Mouse (Mus musculus) thymus, adult 2 months (tissue): ENCODE results near the gene Vwc2l. TPM values are rescaled to one million over a fixed set of nuclear protein-coding genes. Genes with fewer than 3 reads are reported as not detected.

ENCODE experiments used
- DNase-seq: peaks from one replicate; pipeline ENCODE4 v3.0.0; 2021
- H3K27ac ChIP-seq: fragments of 200-500 bp; 2 replicates; pipeline ENCODE4 v1.5.1; 2012; ENCODE audit warnings: low read length, control low read depth; ENCODE audit not compliant: control insufficient read depth, insufficient read depth
- H3K27me3 ChIP-seq: fragments of 200-500 bp; 2 replicates; pipeline ENCODE4 v1.6.1; 2012; ENCODE audit warnings: mild to moderate bottlenecking, low read length, moderate library complexity, mixed read lengths; ENCODE audit not compliant: control insufficient read depth, insufficient read depth
- H3K36me3 ChIP-seq: fragments of 200-500 bp; 2 replicates; pipeline ENCODE4 v1.6.1; 2012; ENCODE audit warnings: mild to moderate bottlenecking, low read length, moderate library complexity; ENCODE audit not compliant: control insufficient read depth, insufficient read depth
- H3K4me1 ChIP-seq: fragments of 200-500 bp; replicated peaks from 2 replicates; pipeline ENCODE4 v1.6.1; 2012; ENCODE audit warnings: low read length; ENCODE audit not compliant: control insufficient read depth, insufficient read depth
- H3K4me3 ChIP-seq: fragments of 200-500 bp; 2 replicates; pipeline ENCODE4 v1.5.1; 2012; ENCODE audit warnings: mild to moderate bottlenecking, low read length, control low read depth, moderate library complexity; ENCODE audit not compliant: control insufficient read depth, insufficient read depth
- CTCF ChIP-seq: fragments of 200-500 bp; IDR thresholded peaks from 2 replicates; pipeline ENCODE4 v1.5.1; 2012; ENCODE audit warnings: mild to moderate bottlenecking, control low read depth, low read length, moderate library complexity, borderline replicate concordance; ENCODE audit not compliant: control insufficient read depth, poor library complexity, insufficient read depth; ENCODE audit errors: extremely low read depth
- POLR2A ChIP-seq: fragments of 200-500 bp; IDR thresholded peaks from 2 replicates; pipeline ENCODE4 v1.6.1; 2012; ENCODE audit warnings: mild to moderate bottlenecking, low read length, control low read depth, moderate library complexity; ENCODE audit not compliant: control insufficient read depth, poor library complexity, insufficient read depth; ENCODE audit errors: extremely low read depth
- WGBS: fragments of 180-500 bp; shearing (Covaris S2); methylation state at CpG from one replicate; pipeline ENCODE4 v1.1.7; 2018; 5-methylcytosine and 5-hydroxymethylcytosine counted together
- polyA plus RNA-seq: library from polyadenylated mRNA; depleted of rRNA; stranded (reverse); fragments of >200 nt; gene quantifications from 2 replicates; pipeline ENCODE4 v1.2.3, GENCODE M21; 2012

Gene Vwc2l
- polyA plus RNA-seq, 1 experiment, result not detected

DNA sequence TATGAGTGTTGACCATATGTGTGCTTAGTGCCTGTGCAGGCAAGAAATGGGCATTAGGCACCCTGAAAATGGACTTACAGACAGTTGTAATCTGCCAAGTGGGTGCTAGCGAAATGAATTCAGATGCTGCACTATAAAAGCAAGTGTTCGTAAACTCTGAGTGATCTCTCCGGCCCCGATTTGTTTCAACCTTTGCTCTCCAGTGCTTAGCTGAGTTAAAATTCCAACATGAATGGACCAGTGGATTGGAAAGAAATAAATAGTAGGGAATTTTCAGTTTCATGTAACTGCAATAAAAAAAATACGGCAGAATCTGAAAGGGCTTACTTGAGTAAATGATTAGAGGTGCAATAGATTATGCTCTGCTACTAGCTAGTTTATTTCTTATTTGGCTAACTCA is 66.1 kb downstream of the Vwc2l start:
- Histone ChIP-seq H3K4me3 (no peak overlapping the region), H3K36me3 (no peaks in the 10 kb centered on the region), H3K27me3 (no peaks in the 10 kb centered on the region), H3K4me1 (no peaks in the 10 kb centered on the region), H3K27ac (no peak overlapping the region)
- DNase-seq, result no peak
- TF ChIP-seq CTCF (no peak), POLR2A (no peak)
- 97% methylated on average over 5 of the region's 5 CpGs for WGBS

- TF ChIP-seq CTCF, result no peak
- no peak for TF ChIP-seq POLR2A
- DNase-seq, result no peak
- no peak overlapping the region for H3K27ac ChIP-seq
- no peaks in the 10 kb centered on the region for H3K27me3 ChIP-seq
- H3K4me1 ChIP-seq, result no peaks in the 10 kb centered on the region
- H3K4me3 ChIP-seq, result no peak overlapping the region
- 84% methylated on average over 4 of the region's 4 CpGs for WGBS
- no peaks in the 10 kb centered on the region for H3K36me3 ChIP-seq
Observed at GRCm38 (mm10) chr1:70795094-70795493, 69.6 kb downstream of the Vwc2l start.

- no peaks in the 10 kb centered on the region for H3K36me3 ChIP-seq
- no peak for TF ChIP-seq POLR2A
- no peak for TF ChIP-seq CTCF
- no peaks in the 10 kb centered on the region for H3K27me3 ChIP-seq
- no peak overlapping the region for H3K27ac ChIP-seq
- DNase-seq, result no peak
- no peak overlapping the region for H3K4me3 ChIP-seq
- WGBS, result 85% methylated on average over 3 of the region's 3 CpGs
- H3K4me1 ChIP-seq, result no peaks in the 10 kb centered on the region
Observed at GRCm38 (mm10) chr1:70803401-70803800, 77.9 kb downstream of the Vwc2l start.

DNA sequence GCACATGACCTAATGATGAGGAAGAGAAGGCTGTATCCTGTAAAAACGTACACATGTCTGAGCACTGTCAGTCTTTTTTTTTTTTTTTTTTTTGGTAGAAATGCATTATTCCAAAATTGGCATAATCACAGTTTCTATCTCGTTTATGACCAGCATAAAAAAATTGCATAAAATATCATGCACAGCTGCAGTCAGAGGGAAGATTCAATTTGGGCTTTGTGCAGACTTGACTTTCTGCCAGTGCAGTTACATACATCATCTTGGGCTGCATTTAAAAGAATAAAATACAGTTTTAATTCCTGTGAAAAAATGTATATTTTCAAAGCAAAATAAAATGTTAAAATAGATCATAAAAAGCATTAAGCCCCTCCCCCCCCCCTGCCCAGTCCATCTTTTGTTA is 97.6 kb downstream of the Vwc2l start:
- no peaks in the 10 kb centered on the region for H3K36me3 ChIP-seq
- no peaks in the 10 kb centered on the region for H3K4me1 ChIP-seq
- H3K4me3 ChIP-seq, result no peak overlapping the region
- no peak overlapping the region for H3K27ac ChIP-seq
- 56% methylated on average over 2 of the region's 2 CpGs for WGBS
- H3K27me3 ChIP-seq, result no peaks in the 10 kb centered on the region
- TF ChIP-seq POLR2A, result no peak
- no peak for TF ChIP-seq CTCF
- DNase-seq, result no peak

DNA sequence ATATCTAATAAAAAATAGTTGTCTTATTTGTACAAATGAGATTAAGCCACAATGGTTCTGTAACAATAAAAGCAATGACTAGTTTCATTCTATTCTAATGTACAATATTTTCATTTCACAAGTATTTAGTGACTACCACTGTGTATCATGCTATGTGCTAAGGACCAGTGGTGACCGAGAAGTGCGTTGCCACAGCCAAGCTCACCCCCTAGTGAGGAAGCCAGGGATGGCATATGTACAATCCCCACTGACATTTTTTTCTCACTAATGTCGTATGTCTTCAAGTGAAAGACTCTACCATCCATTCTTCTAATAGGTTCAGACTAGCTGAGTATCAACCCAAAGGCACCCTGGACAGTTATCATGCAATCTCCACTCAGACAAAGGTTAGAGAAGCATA is 107.7 kb downstream of the Vwc2l start:
- 80% methylated on average over 3 of the region's 3 CpGs for WGBS
- DNase-seq, result no peak
- H3K27ac ChIP-seq, result no peak overlapping the region
- H3K27me3 ChIP-seq, result no peaks in the 10 kb centered on the region
- no peaks in the 10 kb centered on the region for H3K4me1 ChIP-seq
- no peak for TF ChIP-seq POLR2A
- TF ChIP-seq CTCF, result no peak
- H3K36me3 ChIP-seq, result no peaks in the 10 kb centered on the region
- H3K4me3 ChIP-seq, result no peak overlapping the region

- Histone ChIP-seq H3K4me1 (no peaks in the 10 kb centered on the region), H3K4me3 (no peak overlapping the region), H3K27me3 (no peaks in the 10 kb centered on the region), H3K36me3 (no peaks in the 10 kb centered on the region), H3K27ac (no peak overlapping the region)
- TF ChIP-seq POLR2A (no peak), CTCF (no peak)
- DNase-seq, result no peak
- WGBS, result 92% methylated on average over 7 of the region's 7 CpGs
Observed at GRCm38 (mm10) chr1:70842222-70842621, 116.7 kb downstream of the Vwc2l start.

DNA sequence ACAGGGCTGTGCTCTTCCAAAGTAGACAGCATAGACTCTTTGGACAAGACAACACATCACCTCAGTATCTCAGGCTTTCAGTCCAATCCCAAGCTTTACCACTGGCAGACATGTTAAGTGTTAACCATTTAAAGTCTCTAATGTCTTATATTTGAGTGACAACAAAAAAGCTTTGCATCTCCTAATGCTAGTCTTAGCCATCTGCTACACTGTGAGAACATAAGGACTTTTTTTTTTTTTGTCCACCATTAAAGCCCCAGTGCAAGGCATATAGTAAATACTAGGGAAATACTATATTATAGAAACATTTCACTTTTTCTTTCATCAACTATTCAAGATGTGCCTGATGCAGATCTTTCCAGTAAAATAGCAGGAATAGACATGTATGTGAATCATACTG is 119.8 kb downstream of the Vwc2l start:
- no peak for TF ChIP-seq CTCF
- TF ChIP-seq POLR2A, result no peak
- no peaks in the 10 kb centered on the region for H3K4me1 ChIP-seq
- DNase-seq, result no peak

More for the DNA sequence above, 119.8 kb downstream of the Vwc2l start:
- Histone ChIP-seq H3K36me3 (no peaks in the 10 kb centered on the region), H3K27ac (no peak overlapping the region), H3K27me3 (no peaks in the 10 kb centered on the region), H3K4me3 (no peak overlapping the region)
